Mouse (Mus musculus) small intestine, adult 2 months (tissue): Measurements from ENCODE around the gene Cnr2.

Experiments used
- CTCF ChIP-seq: fragments of 200-500 bp; IDR thresholded peaks from 2 replicates; pipeline ENCODE4 v1.5.1; 2012; ENCODE audit warnings: low read depth, mild to moderate bottlenecking, control low read depth, inconsistent platforms, low read length, moderate library complexity, mixed read lengths; ENCODE audit not compliant: insufficient replicate concordance, insufficient read length; ENCODE audit errors: extremely low read depth
- POLR2A ChIP-seq: fragments of 200-500 bp; IDR thresholded peaks from 2 replicates; pipeline ENCODE4 v1.6.1; 2012; ENCODE audit warnings: low read depth, mild to moderate bottlenecking, control low read depth, inconsistent platforms, low read length, moderate library complexity

DNA sequence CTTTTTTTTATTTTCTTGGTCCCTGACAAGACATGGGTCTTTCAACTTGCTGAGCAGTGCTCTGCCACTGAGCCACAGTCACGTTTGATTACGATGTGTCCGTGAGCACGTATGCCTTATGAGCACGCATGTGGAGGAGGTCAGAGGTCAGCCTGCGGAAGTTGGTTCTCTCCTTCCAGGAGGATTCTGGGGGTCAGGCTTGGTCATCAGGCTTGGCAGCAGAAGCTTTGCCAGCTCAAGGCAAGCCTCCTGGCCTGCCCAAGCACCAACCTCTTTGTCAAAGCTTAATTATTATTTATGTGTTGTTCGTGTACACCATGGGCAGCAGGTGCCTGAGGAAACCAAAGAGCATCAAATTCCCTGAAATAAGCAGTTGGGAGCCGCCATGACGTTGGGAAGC, 33.2 kb downstream of the Cnr2 start:
- no peak for TF ChIP-seq CTCF
- TF ChIP-seq POLR2A: no peak
